Mouse (Mus musculus): ENCODE data around the gene Adtrp. TPM values are rescaled to one million over a fixed set of nuclear protein-coding genes. Genes with fewer than 3 reads are reported as not detected.
A peak's percentile ranks its signal among the peaks of the same experiment; 100 is the strongest.

The Adtrp gene
- polyA plus RNA-seq, 1 experiment from 2014 or later, result not detected

GRCm38 (mm10) chr13:41758550-41759465, 88.7 kb downstream of the Adtrp start:
- Histone ChIP-seq H3K4me2 (ENCODE audit: low read depth, severe bottlenecking) (no peak overlapping the region), H3K27ac (replicated peaks; ENCODE audit: low read depth, low read length) (no peak overlapping the region), H3K36me3 (ENCODE audit: control insufficient read depth, insufficient read depth, low read length) (no peaks in the 10 kb centered on the region), H3K9me3 (ENCODE audit: control insufficient read depth, low read length) (no peaks in the 10 kb centered on the region), H3K27me3 (ENCODE audit: control insufficient read depth, insufficient read depth, low read length) (no peaks in the 10 kb centered on the region), H3K4me3 (ENCODE audit: low read depth, low read length) (no peak overlapping the region), H3K9ac (ENCODE audit: low read length) (no peak overlapping the region), H3K4me1 (ENCODE audit: control insufficient read depth, insufficient read depth, low read length) (peaks cover 3% of the 10 kb centered on the region; the same call in 1 of the 2 replicates)
- ATAC-seq (ENCODE audit: insufficient number of reproducible peaks, low FRiP score, low TSS enrichment, low read depth) (no peak), DNase-seq (ENCODE audit: low spot score) (no peak)
- WGBS, result 61% methylated on average over 19 of the region's 19 CpGs

- no peak overlapping the region for H3K4me2 ChIP-seq (ENCODE audit: low read depth, severe bottlenecking)
- no peak overlapping the region for H3K9ac ChIP-seq (ENCODE audit: low read length)
- 80% methylated on average over 5 of the region's 5 CpGs for WGBS
- H3K36me3 ChIP-seq (ENCODE audit: control insufficient read depth, insufficient read depth, low read length), result no peaks in the 10 kb centered on the region
- no peak overlapping the region for H3K27ac ChIP-seq (replicated peaks; ENCODE audit: low read depth, low read length)
- no peaks in the 10 kb centered on the region for H3K27me3 ChIP-seq (ENCODE audit: control insufficient read depth, insufficient read depth, low read length)
- H3K4me1 ChIP-seq (ENCODE audit: control insufficient read depth, insufficient read depth, low read length), result no peaks in the 10 kb centered on the region
- no peak overlapping the region for H3K4me3 ChIP-seq (ENCODE audit: low read depth, low read length)
- no peaks in the 10 kb centered on the region for H3K9me3 ChIP-seq (ENCODE audit: control insufficient read depth, low read length)
- no peak for ATAC-seq (ENCODE audit: insufficient number of reproducible peaks, low FRiP score, low TSS enrichment, low read depth)
- no peak for DNase-seq (ENCODE audit: low spot score)
Observed at GRCm38 (mm10) chr13:41753114-41753513, 94.4 kb downstream of the Adtrp start.

GRCm38 (mm10) chr13:41750481-41750880, 97.0 kb downstream of the Adtrp start:
- H3K9me3 ChIP-seq (ENCODE audit: control insufficient read depth, low read length), result no peaks in the 10 kb centered on the region
- ATAC-seq (ENCODE audit: insufficient number of reproducible peaks, low FRiP score, low TSS enrichment, low read depth) (no peak), DNase-seq (ENCODE audit: low spot score) (no peak)
- H3K36me3 ChIP-seq (ENCODE audit: control insufficient read depth, insufficient read depth, low read length), result no peaks in the 10 kb centered on the region
- H3K4me2 ChIP-seq (ENCODE audit: low read depth, severe bottlenecking), result no peak overlapping the region
- no peak overlapping the region for H3K9ac ChIP-seq (ENCODE audit: low read length)
- no peak overlapping the region for H3K4me3 ChIP-seq (ENCODE audit: low read depth, low read length)
- no peaks in the 10 kb centered on the region for H3K27me3 ChIP-seq (ENCODE audit: control insufficient read depth, insufficient read depth, low read length)
- 78% methylated on average over 5 of the region's 5 CpGs for WGBS
- H3K27ac ChIP-seq (replicated peaks; ENCODE audit: low read depth, low read length), result no peak overlapping the region
- no peaks in the 10 kb centered on the region for H3K4me1 ChIP-seq (ENCODE audit: control insufficient read depth, insufficient read depth, low read length)

GRCm38 (mm10) chr13:41748866-41749265, 98.6 kb downstream of the Adtrp start:
- ATAC-seq (ENCODE audit: insufficient number of reproducible peaks, low FRiP score, low TSS enrichment, low read depth), result no peak
- H3K4me1 ChIP-seq (ENCODE audit: control insufficient read depth, insufficient read depth, low read length), result no peaks in the 10 kb centered on the region
- no peak for DNase-seq (ENCODE audit: low spot score)
- H3K27ac ChIP-seq (replicated peaks; ENCODE audit: low read depth, low read length), result no peak overlapping the region
- WGBS, result 89% methylated on average over 9 of the region's 9 CpGs
- H3K4me3 ChIP-seq (ENCODE audit: low read depth, low read length), result no peak overlapping the region
- no peaks in the 10 kb centered on the region for H3K9me3 ChIP-seq (ENCODE audit: control insufficient read depth, low read length)
- H3K9ac ChIP-seq (ENCODE audit: low read length), result no peak overlapping the region
- no peaks in the 10 kb centered on the region for H3K27me3 ChIP-seq (ENCODE audit: control insufficient read depth, insufficient read depth, low read length)
- H3K4me2 ChIP-seq (ENCODE audit: low read depth, severe bottlenecking), result no peak overlapping the region
- no peaks in the 10 kb centered on the region for H3K36me3 ChIP-seq (ENCODE audit: control insufficient read depth, insufficient read depth, low read length)

- DNase-seq (ENCODE audit: low spot score), result no peak
- H3K4me3 ChIP-seq (ENCODE audit: low read depth, low read length), result no peak overlapping the region
- 90% methylated on average over 4 of the region's 4 CpGs for WGBS
- no peak overlapping the region for H3K27ac ChIP-seq (replicated peaks; ENCODE audit: low read depth, low read length)
- H3K9me3 ChIP-seq (ENCODE audit: control insufficient read depth, low read length), result no peaks in the 10 kb centered on the region
- no peak for ATAC-seq (ENCODE audit: insufficient number of reproducible peaks, low FRiP score, low TSS enrichment, low read depth)
- H3K4me2 ChIP-seq (ENCODE audit: low read depth, severe bottlenecking), result no peak overlapping the region
- H3K27me3 ChIP-seq (ENCODE audit: control insufficient read depth, insufficient read depth, low read length), result no peaks in the 10 kb centered on the region
- no peaks in the 10 kb centered on the region for H3K4me1 ChIP-seq (ENCODE audit: control insufficient read depth, insufficient read depth, low read length)
- no peaks in the 10 kb centered on the region for H3K36me3 ChIP-seq (ENCODE audit: control insufficient read depth, insufficient read depth, low read length)
- no peak overlapping the region for H3K9ac ChIP-seq (ENCODE audit: low read length)
Observed at GRCm38 (mm10) chr13:41747691-41748090, 99.8 kb downstream of the Adtrp start.

GRCm38 (mm10) chr13:41746971-41747615, 100.4 kb downstream of the Adtrp start:
- no peak overlapping the region for H3K27ac ChIP-seq (replicated peaks; ENCODE audit: low read depth, low read length)
- 54% methylated on average over 8 of the region's 8 CpGs for WGBS
- H3K9me3 ChIP-seq (ENCODE audit: control insufficient read depth, low read length), result no peaks in the 10 kb centered on the region
- H3K9ac ChIP-seq (ENCODE audit: low read length), result no peak overlapping the region
- no peaks in the 10 kb centered on the region for H3K27me3 ChIP-seq (ENCODE audit: control insufficient read depth, insufficient read depth, low read length)
- no peaks in the 10 kb centered on the region for H3K4me1 ChIP-seq (ENCODE audit: control insufficient read depth, insufficient read depth, low read length)
- no peak for ATAC-seq (ENCODE audit: insufficient number of reproducible peaks, low FRiP score, low TSS enrichment, low read depth)
- no peak overlapping the region for H3K4me3 ChIP-seq (ENCODE audit: low read depth, low read length)
- no peaks in the 10 kb centered on the region for H3K36me3 ChIP-seq (ENCODE audit: control insufficient read depth, insufficient read depth, low read length)
- DNase-seq (ENCODE audit: low spot score), result no peak
- no peak overlapping the region for H3K4me2 ChIP-seq (ENCODE audit: low read depth, severe bottlenecking)

GRCm38 (mm10) chr13:41740456-41741085, 106.9 kb downstream of the Adtrp start:
- Histone ChIP-seq H3K36me3 (ENCODE audit: control insufficient read depth, insufficient read depth, low read length) (no peaks in the 10 kb centered on the region), H3K4me2 (ENCODE audit: low read depth, severe bottlenecking) (no peak overlapping the region), H3K4me3 (ENCODE audit: low read depth, low read length) (no peak overlapping the region), H3K9me3 (ENCODE audit: control insufficient read depth, low read length) (no peaks in the 10 kb centered on the region), H3K27me3 (ENCODE audit: control insufficient read depth, insufficient read depth, low read length) (no peaks in the 10 kb centered on the region), H3K27ac (replicated peaks; ENCODE audit: low read depth, low read length) (no peak overlapping the region), H3K4me1 (ENCODE audit: control insufficient read depth, insufficient read depth, low read length) (no peaks in the 10 kb centered on the region; the same call in 1 of the 2 replicates), H3K9ac (ENCODE audit: low read length) (no peak overlapping the region)
- no peak for ATAC-seq (ENCODE audit: insufficient number of reproducible peaks, low FRiP score, low TSS enrichment, low read depth)
- no peak for DNase-seq (ENCODE audit: low spot score)
- 74% methylated on average over 5 of the region's 5 CpGs for WGBS

- DNase-seq (ENCODE audit: low spot score), result peak; percentile 26
- Histone ChIP-seq H3K4me3 (ENCODE audit: low read depth, low read length) (no peak overlapping the region), H3K9me3 (ENCODE audit: control insufficient read depth, low read length) (no peaks in the 10 kb centered on the region), H3K36me3 (ENCODE audit: control insufficient read depth, insufficient read depth, low read length) (no peaks in the 10 kb centered on the region), H3K4me2 (ENCODE audit: low read depth, severe bottlenecking) (no peak overlapping the region), H3K4me1 (ENCODE audit: control insufficient read depth, insufficient read depth, low read length) (no peaks in the 10 kb centered on the region; the same call in 1 of the 2 replicates), H3K27me3 (ENCODE audit: control insufficient read depth, insufficient read depth, low read length) (no peaks in the 10 kb centered on the region), H3K27ac (replicated peaks; ENCODE audit: low read depth, low read length) (no peak overlapping the region), H3K9ac (ENCODE audit: low read length) (no peak overlapping the region)
- 75% methylated on average over 10 of the region's 10 CpGs for WGBS
- ATAC-seq (ENCODE audit: insufficient number of reproducible peaks, low FRiP score, low TSS enrichment, low read depth), result no peak
Observed at GRCm38 (mm10) chr13:41737628-41738309, 109.7 kb downstream of the Adtrp start.

Measured in limb, embryonic 11.5 days (tissue).